Mouse (Mus musculus) stomach, postnatal 0 days (tissue): ENCODE measurements around the gene Gli3.

Experiments
- CTCF ChIP-seq: IDR thresholded peaks from 2 replicates; pipeline ENCODE4 v1.5.1; 2016; ENCODE audit warnings: antibody characterized with exemption, low read depth, mild to moderate bottlenecking, moderate library complexity
- EP300 ChIP-seq: optimal IDR thresholded peaks from 2 replicates; pipeline ENCODE3; 2016; ENCODE audit warnings: antibody characterized with exemption

GRCm38 (mm10) chr13:15624490-15625353 is 161.7 kb downstream of the Gli3 start:
- TF ChIP-seq CTCF (no peak), EP300 (no peak)
